9 mouse cellular contexts compared by ENCODE assay signal in the genomic region with DNA sequence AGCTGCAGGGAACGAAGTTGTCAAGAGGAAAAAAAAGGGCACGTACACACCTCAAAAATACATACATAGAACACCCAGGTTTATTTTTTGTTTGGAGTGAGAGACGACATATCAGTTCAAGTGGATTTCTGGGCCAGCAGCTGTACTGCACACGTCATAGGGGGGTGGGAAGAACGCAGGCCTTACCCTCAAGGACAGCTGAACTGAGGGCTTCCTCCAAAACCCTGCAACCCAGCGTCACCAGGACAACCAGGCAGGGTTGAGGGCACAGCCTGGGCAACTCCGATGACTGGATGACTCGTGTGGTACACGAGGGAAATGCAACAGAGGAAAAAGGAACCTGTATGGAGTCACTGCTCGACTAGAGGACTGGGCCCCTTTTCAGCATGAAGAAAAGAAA. TPM values are rescaled to one million over a fixed set of nuclear protein-coding genes. Genes with fewer than 3 reads are reported as not detected.
DNase-seq lines count a peak whose midpoint lies in the region; ATAC-seq and TF ChIP-seq lines count a peak whose summit lies in the region.
"Had no signal": no experiment of that assay in that cellular context is flagged by ENCODE, and none has a peak within 500 bp of the region (broad histone marks: within the 10 kb centered on the region; RNA-seq: fewer than 3 reads in every experiment).

No protein-coding gene starts in this region.

- H3K9ac ChIP-seq in lung, embryonic 16.5 days (ENCODE audit: low read length) = no peak overlapping the region
- no peak overlapping the region for H3K9ac ChIP-seq in embryonic facial prominence, embryonic 11.5 days (replicated peaks; ENCODE audit: low read length)
- no peak overlapping the region for H3K9ac ChIP-seq in hindbrain, embryonic 15.5 days
- no peak overlapping the region for H3K9ac ChIP-seq in stomach, embryonic 15.5 days
- H3K9ac ChIP-seq: neural tube, embryonic 12.5 days had no signal

- H3K4me1 ChIP-seq in lung, embryonic 16.5 days (replicated peaks; ENCODE audit: control insufficient read depth, insufficient read depth, low read length) = peaks cover 58% of the 10 kb centered on the region
- H3K4me1 ChIP-seq in lung, adult 2 months (ENCODE audit: control insufficient read depth, insufficient read depth, low read length) = peaks cover 16% of the 10 kb centered on the region
- H3K4me1 ChIP-seq in embryonic facial prominence, embryonic 11.5 days (ENCODE audit: control insufficient read depth, insufficient read depth, low read length) = peaks cover 30% of the 10 kb centered on the region
- H3K4me1 ChIP-seq in hindbrain, embryonic 15.5 days (replicated peaks) = peaks cover 81% of the 10 kb centered on the region
- peaks cover 59% of the 10 kb centered on the region for H3K4me1 ChIP-seq in stomach, embryonic 15.5 days

- peak; percentile 61 for ATAC-seq in lung, embryonic 16.5 days (ENCODE audit: low read depth)
- 0 out of 2 replicates have a peak, but pooled peaks have one; percentile 24 for ATAC-seq in embryonic facial prominence, embryonic 11.5 days (replicated peaks; ENCODE audit: insufficient number of reproducible peaks, low FRiP score, low TSS enrichment, low read depth)
- 0 out of 2 replicates have a peak, but pooled peaks have one; percentile 32 for ATAC-seq in hindbrain, embryonic 15.5 days (ENCODE audit: low FRiP score, low read depth)
- no peak for ATAC-seq in stomach, embryonic 15.5 days (ENCODE audit: insufficient read depth, low FRiP score, low read depth)
- ATAC-seq in inflammation-experienced regulatory T-cells, adult 6 months = no peak

- H3K27me3 ChIP-seq in lung, embryonic 16.5 days (ENCODE audit: control insufficient read depth, insufficient read depth, low read depth, low read length) = no peaks in the 10 kb centered on the region
- H3K27me3 ChIP-seq in embryonic facial prominence, embryonic 11.5 days (ENCODE audit: control insufficient read depth, insufficient read depth, low read length) = no peaks in the 10 kb centered on the region
- no peaks in the 10 kb centered on the region for H3K27me3 ChIP-seq in hindbrain, embryonic 15.5 days
- no peaks in the 10 kb centered on the region for H3K27me3 ChIP-seq in stomach, embryonic 15.5 days (replicated peaks)
- H3K27me3 ChIP-seq: neural tube, embryonic 12.5 days had no signal

- H3K4me3 ChIP-seq in lung, embryonic 16.5 days (ENCODE audit: low read length) = no peak overlapping the region
- no peak overlapping the region for H3K4me3 ChIP-seq in lung, adult 2 months (replicated peaks; ENCODE audit: extremely low read depth, low read depth, low read length)
- H3K4me3 ChIP-seq in embryonic facial prominence, embryonic 11.5 days (ENCODE audit: low read depth, low read length) = no peak overlapping the region
- no peak overlapping the region for H3K4me3 ChIP-seq in hindbrain, embryonic 15.5 days
- H3K4me3 ChIP-seq in stomach, embryonic 15.5 days (replicated peaks) = no peak overlapping the region
- H3K4me3 ChIP-seq: neural tube, embryonic 12.5 days had no signal

- no peak overlapping the region for H3K27ac ChIP-seq in lung, embryonic 16.5 days (ENCODE audit: low read length)
- H3K27ac ChIP-seq in embryonic facial prominence, embryonic 11.5 days (replicated peaks; ENCODE audit: low read depth, low read length) = no peak overlapping the region
- 0 out of 2 replicates have a peak overlapping the region, but pooled peaks have one; percentile 49 for H3K27ac ChIP-seq in hindbrain, embryonic 15.5 days (replicated peaks)
- H3K27ac ChIP-seq in stomach, embryonic 15.5 days = peak overlapping the region; percentile 51
- H3K27ac ChIP-seq: neural tube, embryonic 12.5 days had no signal

- no peak for TF ChIP-seq CTCF in lung, adult 2 months (IDR thresholded peaks at IDR 0.05; ENCODE audit: insufficient read depth, low read length)

- peaks cover 2% of the 10 kb centered on the region; the same call in 1 of the 2 replicates for H3K36me3 ChIP-seq in lung, embryonic 16.5 days (ENCODE audit: control insufficient read depth, insufficient read depth, low read length)
- H3K36me3 ChIP-seq in embryonic facial prominence, embryonic 11.5 days (replicated peaks; ENCODE audit: control insufficient read depth, insufficient read depth, low read depth, low read length) = no peaks in the 10 kb centered on the region
- H3K36me3 ChIP-seq in hindbrain, embryonic 15.5 days = peaks cover 5% of the 10 kb centered on the region; the same call in 1 of the 2 replicates
- no peaks in the 10 kb centered on the region for H3K36me3 ChIP-seq in stomach, embryonic 15.5 days

- no peaks in the 10 kb centered on the region for H3K9me3 ChIP-seq in lung, embryonic 16.5 days (ENCODE audit: control insufficient read depth, low read length)
- H3K9me3 ChIP-seq in embryonic facial prominence, embryonic 11.5 days (replicated peaks; ENCODE audit: control insufficient read depth, low read length) = no peaks in the 10 kb centered on the region
- no peaks in the 10 kb centered on the region for H3K9me3 ChIP-seq in hindbrain, embryonic 15.5 days
- H3K9me3 ChIP-seq in stomach, embryonic 15.5 days = no peaks in the 10 kb centered on the region
- H3K9me3 ChIP-seq: neural tube, embryonic 12.5 days had no signal

- H3K4me2 ChIP-seq in lung, embryonic 16.5 days (ENCODE audit: low read depth, low read length) = no peak overlapping the region
- no peak overlapping the region for H3K4me2 ChIP-seq in embryonic facial prominence, embryonic 11.5 days (ENCODE audit: low read depth, low read length)
- H3K4me2 ChIP-seq in hindbrain, embryonic 15.5 days = no peak overlapping the region
- H3K4me2 ChIP-seq in stomach, embryonic 15.5 days = no peak overlapping the region

- no peak for DNase-seq in lung, adult 2 months
- peak; percentile 49 for DNase-seq in embryonic facial prominence, embryonic 11.5 days (ENCODE audit: low spot score)
- no peak for DNase-seq in kidney, adult 9 months
- DNase-seq in urinary bladder, adult 18-20 months (ENCODE audit: low spot score in 2 of 2) = no peak

- no peak for TF ChIP-seq POLR2A in lung, adult 2 months (IDR thresholded peaks at IDR 0.05; ENCODE audit: borderline replicate concordance, extremely low read depth, low read depth, low read length)

- WGBS in lung, embryonic 16.5 days = 12% methylated on average over 9 of the region's 10 CpGs
- WGBS in lung, adult 2 months = 44% methylated on average over 10 of the region's 10 CpGs
- 36% methylated on average over 9 of the region's 10 CpGs for WGBS in embryonic facial prominence, embryonic 11.5 days
- 20% methylated on average over 9 of the region's 10 CpGs for WGBS in hindbrain, embryonic 15.5 days
- 25% methylated on average over 9 of the region's 10 CpGs for WGBS in stomach, embryonic 15.5 days

RNA-seq across cellular contexts. Expression of gene Msi2, which starts 25.9 kb away (rescaled TPM):
- polyA plus RNA-seq in lung, embryonic 16.5 days (2015; fragmentation: Nextera tagmentation; extraction: Ambion mirVana) = 15.1 and 16.4 TPM in 2 replicates
- polyA plus RNA-seq in lung, adult 2 months (2012; rRNA removed) = 28.6 and 29.5 TPM in 2 replicates
- polyA plus RNA-seq in embryonic facial prominence, embryonic 11.5 days (2014; fragmentation: Nextera tagmentation; extraction: Ambion mirVana) = 13.4 and 15.0 TPM in 2 replicates
- 35.9 and 36.9 TPM in 2 replicates for polyA plus RNA-seq in hindbrain, embryonic 15.5 days (2015; fragmentation: Nextera tagmentation; extraction: Ambion mirVana)
- polyA plus RNA-seq in stomach, embryonic 15.5 days (2015; fragmentation: Nextera tagmentation; extraction: Ambion mirVana) = 12.1 and 13.7 TPM in 2 replicates
- polyA plus RNA-seq in inflammation-experienced regulatory T-cells, adult 6 months (2017; shearing (Covaris generic)) = 10 to 100 TPM; 23.6 to 30.8 (median 26.0) TPM

Comparison
In these comparisons a context has a peak if more than half of its experiments do, and no peak if none do; other contexts are left out.
1. ATAC-seq: peak in lung, embryonic 16.5 days (single experiment), embryonic facial prominence, embryonic 11.5 days (single experiment) and hindbrain, embryonic 15.5 days (single experiment); none in stomach, embryonic 15.5 days (single experiment) and inflammation-experienced regulatory T-cells, adult 6 months (single experiment).
2. H3K27ac ChIP-seq: peak in hindbrain, embryonic 15.5 days (single experiment) and stomach, embryonic 15.5 days (single experiment); none in lung, embryonic 16.5 days (single experiment) and embryonic facial prominence, embryonic 11.5 days (single experiment).